Mouse (Mus musculus) CD4-positive naive resting alpha-beta T cell, adult 76 days (primary cell): Measurements from ENCODE around the gene Sdhc. TPM values are rescaled to one million over a fixed set of nuclear protein-coding genes. Genes with fewer than 3 reads are reported as not detected.

Source experiments
- total RNA-seq: library from RNA; stranded (reverse); gene quantifications from one replicate; pipeline ENCODE4 v1.2.4, GENCODE M21; 2023

Gene Sdhc
- 101 TPM for total RNA-seq

GRCm38 (mm10) chr1:171149974-171150760, at the start of gene Sdhc, which contains the start of gene Mpz:
Gene Sdhc (minus strand): TSS chr1:171150603.
Gene Mpz (plus strand): TSS chr1:171150711.

GRCm38 (mm10) chr1:171195887-171196397, 45.5 kb upstream of the Sdhc start, which contains the start of gene Pcp4l1:
Gene Pcp4l1 (minus strand): TSS chr1:171196268.

GRCm38 (mm10) chr1:171113873-171114299, 36.5 kb downstream of the Sdhc start, which contains the start of gene Cfap126:
Gene Cfap126 (plus strand): TSS chr1:171113918.

Other genes with a start within 250 kb of the Sdhc start
- not detected for gene Fcrlb, start 237.7 kb downstream of the Sdhc start, total RNA-seq
- gene Fcrla, start 223.0 kb downstream of the Sdhc start, total RNA-seq, result 25.4 TPM
- gene Fcgr2b, start 174.1 kb downstream of the Sdhc start, total RNA-seq, result 13.9 TPM
- 1.2 TPM for gene Fcgr4, start 131.7 kb downstream of the Sdhc start, total RNA-seq
- gene Fcgr3, start 85.7 kb downstream of the Sdhc start, total RNA-seq, result 2.7 TPM
- gene Cfap126, start 36.7 kb downstream of the Sdhc start, total RNA-seq, result not detected
- gene Mpz, start 108 bp upstream of the Sdhc start, total RNA-seq, result not detected
- not detected for gene Pcp4l1, start 45.7 kb upstream of the Sdhc start, total RNA-seq
- gene Nr1i3, start 63.4 kb upstream of the Sdhc start, total RNA-seq, result not detected
- 17.0 TPM for gene Tomm40l, start 71.9 kb upstream of the Sdhc start, total RNA-seq
- gene Apoa2, start 74.5 kb upstream of the Sdhc start, total RNA-seq, result not detected
- 16.9 TPM for gene Fcer1g, start 83.8 kb upstream of the Sdhc start, total RNA-seq
- not detected for gene Adamts4, start 99.8 kb upstream of the Sdhc start, total RNA-seq
- 99.5 TPM for gene Ndufs2, start 100.8 kb upstream of the Sdhc start, total RNA-seq
- gene B4galt3, start 119.7 kb upstream of the Sdhc start, total RNA-seq, result 69.6 TPM
- 43.1 TPM for gene Ppox, start 130.6 kb upstream of the Sdhc start, total RNA-seq
- 42.5 TPM for gene Usp21, start 137.4 kb upstream of the Sdhc start, total RNA-seq
- gene Ufc1, start 144.4 kb upstream of the Sdhc start, total RNA-seq, result 53.9 TPM
- 30.6 TPM for gene Dedd, start 178.5 kb upstream of the Sdhc start, total RNA-seq
- gene Nit1, start 195.0 kb upstream of the Sdhc start, total RNA-seq, result 16.8 TPM
- gene Pfdn2, start 195.1 kb upstream of the Sdhc start, total RNA-seq, result 72.0 TPM
- gene Klhdc9, start 210.2 kb upstream of the Sdhc start, total RNA-seq, result 0.35 TPM
- gene Nectin4, start 219.5 kb upstream of the Sdhc start, total RNA-seq, result 0.29 TPM
- 171 TPM for gene Arhgap30, start 238.4 kb upstream of the Sdhc start, total RNA-seq